Mouse (Mus musculus) layer of hippocampus, adult 9-10 months (tissue): ENCODE results near the gene Wdfy2.
A peak's percentile ranks its signal among the peaks of the same experiment; 100 is the strongest.
"Not testable (repeated sequence)": the region's sequence is repeated elsewhere in the genome, so short reads cannot be mapped to it uniquely, and the experiment has no call there.

ENCODE experiments used
- DNase-seq: peaks from one replicate; pipeline ENCODE4 v3.0.0; 2022; ENCODE audit warnings: low spot score

Wdfy2 gene

DNA sequence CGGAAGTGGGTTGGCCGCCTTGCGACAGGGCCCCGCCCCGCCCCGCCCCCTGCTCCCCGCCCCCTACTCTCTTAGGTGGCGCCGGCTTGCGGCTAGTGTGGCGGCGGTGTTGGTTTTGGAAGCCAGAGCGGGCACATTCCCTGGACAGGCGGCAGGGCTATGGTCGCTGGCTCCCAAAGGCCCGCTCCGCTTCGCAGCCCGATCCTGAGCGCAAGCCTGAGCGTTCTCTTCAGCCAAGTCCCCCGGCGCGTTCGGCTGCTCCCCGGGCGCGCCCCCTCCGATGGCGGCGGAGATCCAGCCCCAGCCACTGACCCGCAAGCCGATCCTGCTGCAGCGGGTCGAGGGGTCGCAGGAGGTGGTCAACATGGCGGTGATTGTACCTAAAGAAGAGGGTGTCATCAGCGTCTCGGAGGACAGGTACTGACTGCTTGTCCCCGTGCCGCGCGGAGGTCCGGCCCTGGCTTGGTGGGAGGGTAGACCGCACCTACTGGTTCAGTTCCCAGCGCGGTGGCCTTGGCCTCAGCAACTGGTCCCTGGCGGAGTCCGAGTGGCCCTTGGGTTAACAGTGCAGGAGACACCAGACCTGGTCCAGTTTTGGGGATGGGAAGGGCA is at the start of gene Wdfy2:
Gene Wdfy2, plus strand, starts transcription at position 38 of the 612 bp plus-strand sequence.
- DNase-seq, result no peak

DNA sequence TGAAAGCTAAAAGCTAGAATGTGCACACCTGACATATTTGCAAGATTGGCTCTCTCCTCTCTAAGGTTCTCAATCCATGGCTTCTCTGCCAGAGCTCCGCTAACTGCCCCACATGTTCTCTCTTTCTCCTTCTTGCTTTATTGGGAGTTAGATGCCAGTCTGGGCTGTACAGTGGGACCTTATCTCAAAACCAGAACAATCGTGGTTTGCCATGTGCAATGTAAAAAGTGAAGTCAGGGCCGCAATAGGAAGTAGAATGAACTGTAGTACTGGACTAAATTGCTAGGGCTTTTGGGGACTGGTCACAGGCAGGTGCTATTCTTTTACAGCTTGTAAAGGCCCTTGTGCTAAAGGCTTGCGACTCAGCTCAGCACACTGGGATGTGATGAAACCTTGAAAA is 48.2 kb upstream of the Wdfy2 start:
- DNase-seq, result no peak

DNA sequence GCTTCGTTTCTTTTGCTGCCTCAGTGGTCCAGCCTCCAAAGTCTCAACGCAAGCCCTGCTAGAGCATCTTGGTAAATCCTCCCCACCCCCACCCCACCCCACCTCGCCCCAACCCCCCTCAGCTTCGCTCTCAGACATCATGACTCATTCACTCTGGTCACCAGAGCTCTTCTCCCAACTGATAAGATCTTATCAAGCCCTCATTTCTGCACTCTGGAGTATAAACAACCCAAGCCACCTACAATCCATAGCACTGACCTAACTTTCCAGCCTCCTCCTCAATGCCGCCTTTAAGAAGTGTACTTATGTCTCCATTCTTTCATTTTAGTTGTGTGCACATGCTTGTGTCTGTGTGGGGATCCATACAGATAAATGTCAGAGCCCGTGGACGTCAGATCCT is 41.8 kb upstream of the Wdfy2 start:
- DNase-seq, result no peak

DNA sequence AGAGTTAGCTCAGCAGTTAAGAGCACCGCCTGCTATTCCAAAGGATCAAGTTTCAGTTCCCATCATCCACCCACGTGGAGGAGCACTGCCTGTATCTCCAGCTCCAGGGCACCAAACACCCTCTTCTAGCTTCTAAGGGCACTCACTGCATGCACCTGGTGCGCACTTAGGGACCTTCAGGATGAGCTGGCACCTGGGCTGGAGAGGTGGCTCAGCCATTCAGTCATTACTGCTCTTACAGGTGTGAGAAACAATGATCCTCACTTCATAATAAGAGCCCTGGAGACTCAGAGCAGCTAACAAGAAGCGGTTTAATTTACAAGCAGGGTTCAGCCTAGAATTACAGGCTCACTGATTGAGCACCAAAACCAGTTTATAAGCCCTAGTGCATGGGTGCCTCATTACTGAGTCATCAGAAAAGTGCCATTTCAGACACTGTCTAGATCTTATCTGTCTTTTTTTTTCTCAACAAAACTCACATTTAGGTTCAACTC is 38.8 kb upstream of the Wdfy2 start:
- DNase-seq, result no peak

DNA sequence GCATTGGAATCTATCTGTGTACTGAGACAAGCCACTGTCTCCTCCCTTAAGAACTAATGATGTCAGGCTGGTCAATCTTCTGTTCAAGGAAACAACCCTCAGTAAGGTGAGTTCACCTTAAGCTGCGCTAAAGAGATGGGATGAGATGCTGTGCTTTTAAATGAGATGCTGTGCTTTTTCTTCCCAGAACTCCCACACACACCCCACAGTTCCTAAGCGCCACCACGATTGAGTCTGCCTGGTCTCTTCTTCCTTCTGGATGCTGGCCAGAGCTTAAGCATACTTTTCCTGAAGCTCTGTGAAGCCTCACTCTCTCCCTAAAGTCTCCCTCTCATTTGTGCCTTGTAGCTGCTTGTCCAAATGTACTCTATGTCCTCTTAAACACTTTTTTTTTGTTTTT is 36.7 kb upstream of the Wdfy2 start:
- DNase-seq, result no peak

DNA sequence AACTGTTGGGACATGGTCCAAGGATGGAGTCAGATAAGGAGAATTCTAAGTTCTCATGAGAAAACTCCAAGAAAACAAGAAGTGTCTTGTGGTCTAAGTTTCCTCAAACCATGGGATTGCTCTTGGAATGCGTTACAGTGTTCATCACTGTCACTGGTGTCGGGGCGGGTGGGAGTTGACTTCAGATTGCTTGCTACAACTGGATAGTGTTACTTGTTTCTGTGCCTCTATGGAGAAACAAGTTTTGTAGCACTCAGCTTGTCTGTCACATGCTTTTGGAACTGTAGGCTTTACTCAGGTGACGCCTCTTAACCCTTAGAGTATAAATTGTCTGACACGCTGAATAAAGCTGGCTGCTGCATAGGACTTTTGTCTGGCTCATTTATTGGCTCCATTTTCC is 34.3 kb upstream of the Wdfy2 start:
- DNase-seq, result no peak

DNA sequence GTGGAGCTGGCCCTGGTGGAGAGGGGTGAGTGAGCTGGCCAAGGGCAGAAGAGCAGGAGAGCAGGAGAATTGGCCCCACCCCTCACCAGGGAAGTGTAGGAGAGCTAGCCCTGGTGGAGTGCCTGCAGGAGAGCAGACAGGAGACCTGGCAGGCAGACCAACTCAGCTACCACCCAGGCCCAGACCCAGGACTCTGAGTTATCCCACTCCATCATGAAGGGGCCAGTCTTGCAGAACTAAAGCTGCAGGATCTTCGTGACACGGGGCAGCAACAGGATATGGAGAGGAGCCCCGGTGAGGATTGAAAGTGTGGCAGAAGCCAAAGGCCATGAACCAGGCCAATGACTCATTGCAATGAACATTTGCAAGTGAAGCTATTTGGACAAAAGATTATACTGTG is 30.6 kb upstream of the Wdfy2 start:
- DNase-seq, result no peak

DNA sequence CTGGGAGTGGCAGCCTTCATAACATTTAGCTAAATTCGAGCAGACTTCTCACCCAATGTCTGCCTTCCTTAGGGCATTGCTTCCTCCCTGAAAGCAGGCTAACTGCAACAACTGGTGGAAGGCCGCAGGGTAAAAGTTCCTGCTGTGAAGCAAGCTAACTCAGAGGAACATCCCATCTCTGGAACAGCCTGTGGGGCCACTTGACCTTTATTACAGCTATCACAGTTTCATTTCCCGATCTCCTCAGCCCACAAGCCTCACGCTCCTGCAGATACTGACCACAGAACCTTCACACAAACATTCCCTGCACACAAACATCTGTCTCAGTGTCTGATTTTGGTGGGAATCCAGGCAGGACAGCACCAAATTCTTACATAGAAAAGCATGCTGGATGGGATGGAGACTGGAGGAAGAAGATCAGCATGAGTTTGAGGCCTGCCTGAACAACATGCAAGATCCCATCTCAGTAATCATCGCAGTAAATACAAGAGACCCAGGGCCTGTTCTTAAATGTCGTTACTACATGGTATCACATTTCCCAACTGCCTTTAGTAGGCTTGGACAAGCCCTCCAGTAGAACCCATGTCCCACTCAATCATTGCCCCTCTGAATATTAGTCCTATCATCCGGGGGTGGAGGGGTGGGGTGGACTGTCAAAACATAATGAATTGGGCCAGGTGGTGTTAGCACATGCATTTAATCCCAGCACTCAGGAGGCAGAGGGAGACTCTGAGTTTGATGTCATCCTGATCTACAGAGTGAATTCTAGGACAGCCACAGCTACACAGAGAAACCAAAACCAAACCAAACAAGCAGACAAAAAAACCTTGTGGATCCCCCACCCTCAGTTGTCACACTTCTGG is 28.6 kb upstream of the Wdfy2 start:
- no peak for DNase-seq

DNA sequence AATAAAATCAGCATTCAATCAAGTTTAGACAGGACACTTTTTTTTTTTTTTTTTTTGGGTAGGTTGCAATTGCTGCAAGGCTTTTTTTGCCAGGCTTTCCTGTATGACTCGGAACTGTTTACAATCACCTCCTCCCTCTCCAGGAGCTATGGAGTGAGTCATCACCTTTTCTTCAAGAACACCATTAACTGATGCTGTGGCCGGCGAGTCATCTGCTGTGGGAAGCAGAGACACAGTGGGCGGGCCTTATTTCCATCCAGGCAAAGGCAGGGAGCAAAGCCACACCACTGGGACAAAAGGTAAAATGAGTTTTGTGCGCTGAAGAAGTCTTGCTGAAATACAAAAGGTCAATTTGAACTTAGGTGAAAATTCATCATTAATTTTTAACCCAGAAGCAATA is 24.7 kb upstream of the Wdfy2 start:
- no peak for DNase-seq

DNA sequence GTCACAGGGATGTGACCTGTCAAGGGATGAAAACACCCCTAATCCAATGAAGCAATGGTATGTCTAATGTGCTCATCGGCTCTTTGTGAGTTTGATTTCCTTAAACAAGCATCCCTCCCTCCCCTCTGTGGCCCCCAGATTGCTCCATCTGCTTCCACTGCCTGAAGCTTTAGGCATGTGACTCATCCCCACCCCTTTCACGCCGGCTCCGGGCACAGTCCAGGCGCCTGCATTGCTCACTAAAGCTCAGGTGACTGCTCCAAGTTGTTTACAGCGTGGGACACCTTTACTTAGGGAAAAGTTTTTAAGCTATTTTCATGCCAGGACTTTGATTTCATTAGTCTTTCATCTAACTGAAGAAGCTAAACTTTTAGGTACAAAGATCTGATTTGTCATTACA is 22.9 kb upstream of the Wdfy2 start:
- DNase-seq, result no peak

DNA sequence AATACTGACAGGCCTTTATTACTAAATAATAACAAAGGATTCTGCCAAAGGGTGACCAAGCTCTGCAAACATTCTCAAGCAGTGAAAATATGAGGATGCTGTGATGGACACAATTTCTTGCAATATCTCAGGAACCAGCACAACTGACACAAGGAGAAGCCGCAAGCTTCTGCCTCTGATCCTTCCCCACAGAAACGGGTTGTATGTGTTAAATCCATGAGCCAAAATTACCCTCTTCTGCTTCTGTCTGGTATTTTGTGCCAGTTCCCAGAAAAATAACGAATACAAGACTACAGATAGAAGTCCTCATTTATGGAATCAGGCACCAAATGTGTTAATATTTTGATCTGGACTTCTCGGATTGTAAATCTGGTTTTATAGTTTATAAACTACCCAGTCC is 20.7 kb upstream of the Wdfy2 start:
- DNase-seq, result no peak

DNA sequence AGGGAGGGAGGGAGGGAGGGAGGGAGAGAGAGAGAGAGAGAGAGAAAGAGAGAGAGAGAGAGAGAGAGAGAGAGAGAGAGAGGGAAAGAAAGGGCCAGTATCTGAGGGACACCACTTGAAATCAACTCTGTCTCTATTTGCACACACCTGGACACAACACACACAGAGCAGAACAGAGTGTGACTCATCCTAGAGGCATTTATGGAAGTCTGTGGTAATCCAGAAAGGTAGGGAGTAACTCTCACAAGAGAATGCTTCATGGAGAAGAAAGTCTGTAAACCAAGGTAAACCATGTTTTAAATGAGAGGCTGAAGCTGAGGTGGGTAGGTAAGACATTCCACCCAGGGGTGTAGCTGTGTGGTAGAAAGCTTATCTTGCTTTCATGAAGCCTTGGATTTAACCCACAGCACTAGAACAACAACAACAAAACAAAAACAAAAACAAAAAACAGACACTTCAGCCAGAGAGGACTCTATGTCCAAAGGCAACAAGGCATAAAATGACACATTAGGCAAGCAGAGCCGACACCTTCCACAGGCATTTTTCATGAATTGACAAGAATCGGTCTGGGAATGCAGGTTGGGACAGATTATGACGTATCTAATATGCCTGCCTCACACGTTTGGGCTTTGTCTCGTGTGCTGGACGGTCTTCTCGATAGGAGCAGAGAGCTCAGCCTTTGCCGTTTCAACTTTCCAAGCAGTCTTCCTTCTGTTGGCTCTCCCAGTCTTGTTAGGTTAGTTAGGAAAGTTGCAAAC is 11.7 kb upstream of the Wdfy2 start:
- no peak for DNase-seq

DNA sequence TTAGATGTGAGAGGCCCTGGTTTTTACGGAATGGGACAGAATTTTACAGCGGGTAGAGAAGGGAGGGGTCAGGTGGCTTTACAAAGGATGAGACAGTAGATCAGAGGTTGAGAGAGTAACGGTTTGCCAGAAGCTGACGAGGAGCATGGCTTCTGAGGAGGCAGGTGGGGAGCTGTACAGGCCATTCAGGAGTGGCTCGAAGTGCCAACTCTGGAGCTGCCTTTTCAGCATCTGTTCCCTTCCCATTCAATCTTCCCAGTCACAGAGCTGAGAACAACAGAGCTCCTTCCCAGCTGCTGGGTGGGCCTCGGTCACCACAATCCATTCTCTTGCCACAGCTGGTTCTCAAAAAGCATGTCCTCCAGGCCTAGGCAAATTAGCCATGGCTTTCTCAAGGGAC is 8.2 kb upstream of the Wdfy2 start:
- no peak for DNase-seq

DNA sequence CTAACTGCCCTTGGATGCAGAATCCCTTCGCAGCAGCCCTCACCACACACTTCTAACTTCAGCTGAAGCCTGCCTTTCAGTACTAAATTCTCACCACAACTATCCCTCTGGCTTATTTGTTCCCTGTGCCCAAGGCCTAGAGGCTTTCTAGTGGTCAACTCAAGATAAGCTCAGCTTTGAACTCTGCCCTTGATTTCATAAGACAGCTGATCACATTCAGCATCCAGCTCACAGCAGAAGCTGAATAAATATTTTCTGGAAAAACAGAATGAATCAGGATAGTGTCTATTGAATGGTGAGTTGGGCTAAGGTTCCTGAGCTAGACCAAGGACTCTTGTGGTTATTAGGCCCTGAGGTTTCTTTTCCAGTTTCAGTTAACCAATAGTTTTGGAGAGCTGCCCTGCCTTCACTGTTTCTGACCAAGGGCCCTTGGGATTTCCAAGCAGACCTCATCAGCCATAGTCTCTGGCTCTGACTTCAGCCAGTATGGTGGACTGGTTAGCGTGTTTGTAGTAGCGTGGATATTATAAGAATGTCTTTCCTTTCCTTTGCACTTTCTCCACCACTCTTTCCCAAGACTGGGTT is 5.7 kb upstream of the Wdfy2 start:
- no peak for DNase-seq

DNA sequence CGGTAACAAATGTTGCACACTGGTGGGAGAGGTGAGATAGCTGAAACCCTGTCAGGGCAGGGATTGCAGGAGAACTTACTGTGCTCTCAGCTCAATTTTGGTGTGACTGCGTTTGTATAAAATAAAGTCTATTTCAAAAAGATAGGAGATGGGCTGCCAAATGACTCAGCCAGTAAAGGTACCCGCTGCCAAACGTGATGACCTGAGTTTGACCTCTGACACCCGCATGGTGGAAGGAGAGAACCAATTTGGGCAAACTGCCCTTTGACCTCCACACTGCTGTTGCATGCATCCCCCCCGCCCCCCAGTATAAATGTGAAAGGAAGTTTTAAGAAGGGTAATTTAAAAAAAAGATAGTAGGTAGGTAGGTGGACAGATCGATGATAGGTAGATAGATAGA is 4.4 kb upstream of the Wdfy2 start:
- DNase-seq, result no peak

DNA sequence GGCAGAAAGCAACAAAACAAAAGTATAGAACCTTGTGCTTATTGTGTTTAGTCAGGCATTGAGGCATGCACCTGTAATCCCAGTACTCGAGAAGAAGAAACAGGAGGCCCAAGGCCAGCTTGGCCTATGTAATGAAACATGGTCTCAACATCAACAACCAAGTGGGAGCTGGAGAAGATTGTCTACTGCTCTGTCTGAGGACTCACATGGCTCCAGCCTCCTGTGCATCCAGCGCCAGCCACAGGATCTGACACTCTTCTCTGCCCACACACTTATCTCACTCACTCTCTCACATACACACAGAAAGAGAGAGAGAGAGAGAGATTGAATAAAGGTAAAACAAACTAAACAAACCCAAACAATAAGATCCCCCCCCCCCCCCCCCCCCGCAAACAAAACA is 3.9 kb upstream of the Wdfy2 start:
- DNase-seq, result no peak

DNA sequence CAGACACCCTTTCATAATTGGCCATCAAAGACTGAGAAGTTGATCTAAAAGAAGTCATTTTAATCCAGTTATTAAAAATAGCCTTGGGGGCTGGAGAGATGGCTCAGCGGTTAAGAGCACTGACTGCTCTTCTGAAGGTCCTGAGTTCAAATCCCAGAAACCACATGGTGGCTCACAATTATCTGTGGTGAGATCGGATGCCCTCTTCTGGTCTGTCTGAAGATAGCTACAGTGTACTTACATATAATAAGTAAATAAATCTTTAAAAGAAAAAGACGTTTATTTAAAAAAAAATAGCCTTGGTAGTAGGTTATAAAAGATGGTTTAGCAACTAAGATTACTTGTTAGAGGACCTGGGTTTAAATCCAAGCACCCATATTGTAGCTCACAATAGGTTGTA is 1.7 kb upstream of the Wdfy2 start:
- not testable (repeated sequence) for DNase-seq

DNA sequence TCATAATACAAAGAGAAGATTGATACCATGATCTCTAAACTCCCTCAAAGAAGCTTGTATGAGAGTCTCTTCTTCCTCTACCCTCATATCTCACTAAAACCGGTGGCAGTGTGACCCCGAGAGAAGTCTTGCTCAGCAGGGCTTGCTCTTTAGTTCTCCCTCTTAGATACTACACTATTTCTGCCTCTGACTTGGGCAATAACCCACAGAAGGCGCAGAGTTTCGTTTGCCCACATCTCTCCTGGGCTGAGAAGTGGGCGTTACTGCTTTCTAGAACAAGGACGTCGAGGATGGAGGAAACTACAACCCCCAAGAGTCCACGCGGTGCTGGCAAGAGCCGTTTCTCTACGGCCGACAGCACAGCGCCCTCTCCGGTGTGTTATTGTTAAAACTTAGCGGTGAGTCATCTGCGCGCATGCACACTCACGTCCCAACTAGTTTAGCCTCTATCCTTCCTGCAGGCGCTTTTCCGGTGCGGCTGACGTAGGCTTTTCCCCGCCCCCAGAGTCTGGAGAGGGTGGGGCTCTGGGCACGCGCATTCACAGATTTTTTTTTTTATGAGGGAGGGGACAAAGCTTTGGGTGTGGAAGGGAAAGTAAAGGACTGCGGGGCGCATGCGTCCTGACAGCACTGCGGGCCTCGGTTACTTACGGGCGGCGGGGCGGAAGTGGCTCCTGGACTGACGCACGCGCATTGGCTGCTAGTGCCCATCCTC is 395 bp upstream of the Wdfy2 start:
- peak; percentile 93 for DNase-seq

DNA sequence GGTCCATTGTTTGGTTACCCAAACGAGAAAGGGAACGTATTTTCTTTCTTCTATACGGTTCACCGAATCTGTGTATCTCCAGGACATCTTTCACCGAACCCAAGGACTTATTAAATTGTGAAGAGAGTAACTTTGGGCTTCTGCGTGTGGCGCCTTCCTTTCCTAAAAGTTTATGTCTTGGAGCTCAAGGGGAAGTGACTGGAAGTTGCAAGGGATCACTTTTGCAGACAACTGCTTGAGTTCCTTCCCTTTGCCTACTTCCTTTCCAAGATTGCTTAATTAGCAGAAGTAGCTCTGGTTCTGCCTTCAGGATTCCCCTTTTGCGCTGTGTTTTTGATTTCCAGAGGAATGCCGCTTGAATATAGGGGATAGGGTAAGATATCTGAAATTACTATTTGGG is 858 bp downstream of the Wdfy2 start:
- DNase-seq, result no peak

DNA sequence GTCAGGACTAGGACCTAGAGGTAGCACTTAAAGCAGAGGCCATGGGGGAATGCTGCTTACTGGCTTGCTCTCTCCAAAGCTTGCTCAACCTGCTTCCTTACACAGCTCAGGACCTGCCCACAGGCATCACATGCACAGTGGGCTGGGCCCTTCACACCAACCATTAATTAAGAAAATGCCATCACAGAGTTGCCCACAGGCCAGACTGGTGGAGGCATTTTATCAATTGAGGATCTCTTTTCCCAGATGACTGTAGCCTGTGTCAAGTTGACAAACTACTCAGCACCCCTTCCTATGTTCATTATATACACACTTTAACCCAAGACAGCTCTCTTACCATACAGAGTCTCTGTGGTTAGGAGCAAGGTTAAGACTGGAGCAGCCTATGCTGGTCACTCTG is 4.2 kb downstream of the Wdfy2 start:
- no peak for DNase-seq

DNA sequence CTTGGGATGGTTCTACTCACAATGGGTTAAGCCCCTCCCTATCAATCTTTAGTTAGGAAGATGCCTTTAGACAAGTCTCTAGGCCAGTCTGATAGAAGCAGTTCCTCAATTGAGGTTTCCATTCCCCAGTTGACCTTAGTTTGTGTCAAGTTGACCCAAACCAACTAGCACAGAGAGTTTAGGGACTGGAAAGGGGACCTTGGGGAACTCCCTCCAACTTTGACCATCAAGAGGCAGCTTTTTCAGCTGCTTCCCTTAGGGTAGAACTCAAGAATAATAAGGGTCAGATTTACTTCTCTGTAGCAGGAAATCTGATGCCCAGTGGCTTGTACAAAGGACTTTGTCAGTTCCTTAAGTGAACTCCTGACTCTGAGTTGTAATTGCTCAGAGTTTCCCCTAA is 5.0 kb downstream of the Wdfy2 start:
- no peak for DNase-seq

DNA sequence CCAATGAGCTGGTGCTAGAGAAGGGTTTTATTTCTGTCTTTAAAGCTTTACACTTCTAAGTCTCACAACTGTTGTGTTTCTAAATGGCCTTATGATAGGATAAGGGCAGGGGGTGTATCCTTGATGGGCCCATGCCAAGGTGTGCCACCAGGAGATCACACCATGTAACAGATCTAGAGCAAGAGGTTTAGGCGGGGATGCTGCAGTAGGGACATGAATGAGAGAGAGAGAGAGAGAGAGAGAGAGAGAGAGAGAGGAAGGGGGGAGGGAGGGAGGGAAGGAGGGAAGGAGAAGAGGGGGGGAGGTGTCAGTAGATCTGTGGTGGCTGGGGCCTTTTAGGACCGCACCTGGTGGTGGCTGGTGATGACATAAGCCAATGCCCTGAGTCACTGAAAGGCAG is 5.5 kb downstream of the Wdfy2 start:
- DNase-seq, result no peak
